Mouse (Mus musculus) stomach, postnatal 0 days (tissue): Measurements from ENCODE around the gene Hjurp. TPM values are rescaled to one million over a fixed set of nuclear protein-coding genes. Genes with fewer than 3 reads are reported as not detected.

Source experiments
- ATAC-seq: fragments of 200-750 bp; cut with Nextera tagmentation; 2 replicates; pipeline ENCODE4 v1.8.0; 2017; ENCODE audit not compliant: low FRiP score, low TSS enrichment
- DNase-seq: peaks from one replicate; pipeline ENCODE4 v3.0.0-alpha.2; 2016; ENCODE audit warnings: low spot score
- H3K27ac ChIP-seq: fragments of 300-500 bp; sonication (generic); replicated peaks from 2 replicates; pipeline ENCODE4 v1.5.1; 2014; ENCODE audit warnings: mild to moderate bottlenecking, control low read depth
- H3K27me3 ChIP-seq: fragments of 300-500 bp; sonication (generic); 2 replicates; pipeline ENCODE4 v1.6.1; 2014; ENCODE audit warnings: low read length; ENCODE audit not compliant: control insufficient read depth, insufficient read depth
- H3K36me3 ChIP-seq: fragments of 300-500 bp; sonication (generic); 2 replicates; pipeline ENCODE4 v1.6.1; 2014; ENCODE audit warnings: low read length, mixed read lengths; ENCODE audit not compliant: control insufficient read depth, insufficient read depth
- H3K4me1 ChIP-seq: fragments of 300-500 bp; sonication (generic); replicated peaks from 2 replicates; pipeline ENCODE4 v1.6.1; 2014; ENCODE audit warnings: antibody characterized with exemption; ENCODE audit not compliant: control insufficient read depth, insufficient read depth
- H3K4me2 ChIP-seq: fragments of 300-500 bp; sonication (generic); replicated peaks from 2 replicates; pipeline ENCODE4 v1.6.1; 2014; ENCODE audit warnings: low read depth, mild to moderate bottlenecking, control low read depth, moderate library complexity
- H3K4me3 ChIP-seq: fragments of 300-500 bp; sonication (generic); 2 replicates; pipeline ENCODE4 v1.5.1; 2014; ENCODE audit warnings: low read depth, low read length, control low read depth
- H3K9ac ChIP-seq: fragments of 300-500 bp; sonication (generic); 2 replicates; pipeline ENCODE4 v1.6.1; 2014; ENCODE audit warnings: mild to moderate bottlenecking, low read length, control low read depth, mixed read lengths
- H3K9me3 ChIP-seq: fragments of 300-500 bp; sonication (generic); 2 replicates; pipeline ENCODE4 v1.6.1; 2016; ENCODE audit warnings: low read length; ENCODE audit not compliant: control insufficient read depth
- CTCF ChIP-seq: IDR thresholded peaks from 2 replicates; pipeline ENCODE4 v1.5.1; 2016; ENCODE audit warnings: antibody characterized with exemption, low read depth, mild to moderate bottlenecking, moderate library complexity
- EP300 ChIP-seq: optimal IDR thresholded peaks from 2 replicates; pipeline ENCODE3; 2016; ENCODE audit warnings: antibody characterized with exemption
- WGBS: fragments of 180-500 bp; shearing (Covaris S2); extraction: QIAGEN DNeasy Blood & Tissue Kit; methylation state at CpG from one replicate; pipeline ENCODE4 v1.1.7; 2014; 5-methylcytosine and 5-hydroxymethylcytosine counted together
- polyA plus RNA-seq: library from polyadenylated mRNA; unstranded; fragments of >200 nt; fragmentation: Nextera tagmentation; extraction: Ambion mirVana; gene quantifications from 2 replicates; pipeline ENCODE4 v1.2.1, GENCODE M21; 2015

The Hjurp gene
- polyA plus RNA-seq, 1 experiment from 2014 or later, result 34.1 TPM

DNA sequence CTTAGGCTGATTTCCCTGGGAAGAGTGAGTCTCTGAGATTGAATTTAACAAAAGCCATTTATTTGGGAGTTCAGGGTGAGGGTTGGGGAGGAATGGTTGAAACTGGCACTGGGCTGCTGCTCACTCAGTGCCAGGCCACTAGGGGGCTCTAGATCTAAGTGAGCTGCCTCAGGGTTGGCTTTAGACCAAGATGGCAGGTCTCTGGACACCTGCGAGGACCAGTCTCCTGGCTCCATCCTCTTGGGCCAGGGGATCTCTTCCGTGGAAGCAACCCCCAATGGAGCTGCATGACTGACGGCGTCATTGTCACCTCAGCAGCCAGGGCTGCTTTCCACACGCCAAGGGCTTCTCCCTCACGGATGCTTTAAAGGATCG lies 7.5 kb upstream of the Hjurp start:
- ATAC-seq (no peak; the same call in 1 of the 2 replicates), DNase-seq (no peak)
- Histone ChIP-seq H3K9ac (no peak overlapping the region), H3K36me3 (no peaks in the 10 kb centered on the region), H3K4me2 (no peak overlapping the region), H3K27ac (no peak overlapping the region), H3K27me3 (no peaks in the 10 kb centered on the region), H3K4me1 (no peaks in the 10 kb centered on the region), H3K9me3 (no peaks in the 10 kb centered on the region), H3K4me3 (no peak overlapping the region)
- TF ChIP-seq CTCF, result peak; percentile 71
- no peak for TF ChIP-seq EP300
- 58% methylated on average over 7 of the region's 7 CpGs for WGBS

DNA sequence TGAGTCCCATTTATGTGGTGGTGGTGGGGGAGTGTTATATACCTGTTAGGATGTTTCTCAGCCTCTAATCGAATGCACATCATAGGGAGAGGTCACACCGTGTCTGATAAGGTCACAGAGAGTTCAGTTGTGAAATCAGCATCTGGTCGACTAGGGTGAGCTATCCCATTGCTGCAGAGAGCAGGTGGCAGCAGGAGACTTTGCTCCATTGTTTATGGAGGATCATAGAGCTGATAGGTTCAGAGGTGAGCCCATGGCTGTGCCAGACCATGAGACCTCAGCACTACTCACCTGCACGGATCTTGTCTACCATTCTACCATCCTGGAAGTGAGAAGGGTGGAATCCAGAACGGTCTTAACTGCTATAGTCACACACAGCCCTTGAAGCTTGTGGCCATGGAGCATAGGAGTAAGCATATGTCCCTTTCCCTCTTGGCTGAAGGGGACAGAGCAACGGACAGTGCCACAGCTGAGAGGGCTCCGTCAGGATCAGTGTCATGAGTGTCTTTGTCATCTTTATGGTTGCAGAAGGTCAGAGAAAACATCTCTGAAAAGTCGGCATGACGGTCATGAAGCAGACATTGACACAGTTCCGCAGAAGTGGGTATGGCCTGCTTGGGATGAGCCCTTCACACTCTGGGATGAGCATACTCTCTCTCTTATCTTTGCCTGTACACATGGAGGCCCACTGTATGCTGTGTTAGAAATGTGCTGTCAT lies 7.0 kb upstream of the Hjurp start:
- no peak for DNase-seq

GRCm38 (mm10) chr1:88283376-88284227 lies 6.2 kb upstream of the Hjurp start:
- Histone ChIP-seq H3K4me3 (no peak overlapping the region), H3K27me3 (no peaks in the 10 kb centered on the region), H3K9ac (no peak overlapping the region), H3K4me1 (0 out of 2 replicates have a peak, but pooled peaks cover 2% of the 10 kb centered on the region), H3K4me2 (no peak overlapping the region), H3K36me3 (no peaks in the 10 kb centered on the region), H3K27ac (no peak overlapping the region), H3K9me3 (no peaks in the 10 kb centered on the region)
- DNase-seq (no peak), ATAC-seq (no peak)
- WGBS, result 79% methylated on average over 15 of the region's 15 CpGs
- TF ChIP-seq EP300 (no peak), CTCF (no peak)

More for the DNA sequence above, 7.0 kb upstream of the Hjurp start:
- Histone ChIP-seq H3K4me3 (no peak overlapping the region), H3K4me1 (no peaks in the 10 kb centered on the region), H3K36me3 (no peaks in the 10 kb centered on the region), H3K27ac (no peak overlapping the region), H3K4me2 (no peak overlapping the region), H3K9ac (no peak overlapping the region), H3K27me3 (no peaks in the 10 kb centered on the region), H3K9me3 (no peaks in the 10 kb centered on the region)
- peak; percentile 10 for ATAC-seq
- 60% methylated on average over 10 of the region's 10 CpGs for WGBS
- TF ChIP-seq EP300, result no peak
- no peak for TF ChIP-seq CTCF

GRCm38 (mm10) chr1:88282301-88282700 lies 4.9 kb upstream of the Hjurp start:
- H3K9ac ChIP-seq, result no peak overlapping the region
- no peaks in the 10 kb centered on the region for H3K36me3 ChIP-seq
- ATAC-seq (no peak), DNase-seq (no peak)
- WGBS, result 57% methylated on average over 3 of the region's 3 CpGs
- H3K27me3 ChIP-seq, result no peaks in the 10 kb centered on the region
- TF ChIP-seq CTCF (no peak), EP300 (no peak)
- no peaks in the 10 kb centered on the region for H3K9me3 ChIP-seq
- peaks cover 2% of the 10 kb centered on the region; the same call in 1 of the 2 replicates for H3K4me1 ChIP-seq
- no peak overlapping the region for H3K4me2 ChIP-seq
- no peak overlapping the region for H3K4me3 ChIP-seq
- H3K27ac ChIP-seq, result no peak overlapping the region

GRCm38 (mm10) chr1:88280006-88280690 lies 2.7 kb upstream of the Hjurp start:
- Histone ChIP-seq H3K36me3 (0 out of 2 replicates have a peak, but pooled peaks cover 1% of the 10 kb centered on the region), H3K4me3 (no peak overlapping the region), H3K4me2 (no peak overlapping the region; the same call in 1 of the 2 replicates), H3K27ac (no peak overlapping the region), H3K9me3 (no peaks in the 10 kb centered on the region), H3K27me3 (no peaks in the 10 kb centered on the region), H3K4me1 (peaks cover 10% of the 10 kb centered on the region), H3K9ac (no peak overlapping the region)
- TF ChIP-seq CTCF (no peak), EP300 (no peak)
- DNase-seq (peak; percentile 47), ATAC-seq (no peak)
- 59% methylated on average over 15 of the region's 15 CpGs for WGBS
